ENCODE assay signal across 8 mouse cellular contexts in the genomic region with DNA sequence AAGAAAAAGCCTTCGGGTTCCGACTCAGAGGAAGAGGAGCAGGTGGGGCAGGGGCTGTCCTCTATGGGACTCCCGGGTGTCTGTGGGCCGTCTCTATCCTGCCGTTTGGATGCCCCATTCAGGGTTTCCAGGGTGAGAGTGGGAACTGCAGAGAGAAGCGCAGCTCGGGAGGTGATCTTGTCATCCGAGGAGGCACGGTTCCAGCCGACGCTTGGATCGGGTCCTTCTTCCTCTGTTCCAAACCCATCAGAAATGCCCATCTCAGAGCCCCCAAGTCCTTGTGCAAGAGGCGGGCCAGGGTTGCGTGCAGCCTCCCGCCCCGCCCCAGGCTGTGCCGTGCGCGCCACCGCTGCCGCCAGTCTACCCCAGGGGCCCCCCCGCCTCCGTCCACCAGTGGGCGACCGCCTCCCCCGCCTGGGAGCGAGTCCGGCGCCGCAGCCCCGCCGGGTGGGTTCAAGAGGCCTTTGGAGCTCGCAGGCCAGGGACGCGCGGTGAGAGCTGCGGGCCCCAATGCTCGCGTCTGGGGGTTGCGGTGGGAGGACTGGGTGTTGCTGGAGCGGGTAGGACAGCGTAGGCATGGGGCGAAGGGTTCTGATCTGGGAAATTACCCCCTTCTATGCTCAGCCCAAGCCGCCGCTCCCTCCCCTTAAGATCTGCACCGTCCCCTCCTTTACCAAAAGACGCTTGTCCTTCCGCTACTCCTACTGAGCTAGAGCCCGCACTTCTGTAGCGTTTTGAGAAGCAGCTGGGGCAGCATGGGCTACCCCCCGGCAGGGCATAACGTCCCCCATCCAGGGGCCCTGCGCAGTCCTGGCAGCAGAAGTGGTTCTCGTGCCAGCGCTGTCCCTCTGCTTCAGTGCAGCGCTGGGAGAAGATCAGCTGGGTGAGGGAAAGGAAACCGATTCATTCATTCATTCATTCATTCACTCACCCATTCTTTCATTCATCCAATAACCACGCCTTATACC. TPM values are rescaled to one million over a fixed set of nuclear protein-coding genes. Genes with fewer than 3 reads are reported as not detected.
DNase-seq lines count a peak whose midpoint lies in the region; ATAC-seq and TF ChIP-seq lines count a peak whose summit lies in the region.

Gene Frs3, plus strand, starts transcription at position 423 of the 968 bp plus-strand sequence.

- H3K4me1 ChIP-seq in forebrain, embryonic 10.5 days, result peaks cover 41% of the 10 kb centered on the region
- H3K4me1 ChIP-seq in heart, embryonic 12.5 days (replicated peaks), result peaks cover 15% of the 10 kb centered on the region
- H3K4me1 ChIP-seq in kidney, postnatal 0 days (replicated peaks; ENCODE audit: insufficient read depth, low read length), result peaks cover 9% of the 10 kb centered on the region; the same call in 1 of the 2 replicates
- H3K4me1 ChIP-seq in liver, embryonic 14.5 days (replicated peaks; ENCODE audit: control insufficient read depth in 2 of 2, insufficient read depth in 2 of 2, low read length in 1 of 2), result peaks cover 4 to 9% of the 10 kb centered on the region in 2 experiments; a peak in 2 of 4 replicates
- H3K4me1 ChIP-seq in stomach, embryonic 15.5 days, result peaks cover 12% of the 10 kb centered on the region

- peak within 1 kb of the TSS; percentile 92 for H3K27ac ChIP-seq in forebrain, embryonic 10.5 days
- H3K27ac ChIP-seq in heart, embryonic 12.5 days (ENCODE audit: poor library complexity, severe bottlenecking), result peak within 1 kb of the TSS; percentile 68
- H3K27ac ChIP-seq in kidney, postnatal 0 days, result peak within 1 kb of the TSS; percentile 80
- H3K27ac ChIP-seq in liver, embryonic 14.5 days, result no peak within 1 kb of the TSS
- peak within 1 kb of the TSS; percentile 87 for H3K27ac ChIP-seq in stomach, embryonic 15.5 days

- H3K4me3 ChIP-seq in forebrain, embryonic 10.5 days, result peak within 1 kb of the TSS; percentile 87
- H3K4me3 ChIP-seq in heart, embryonic 12.5 days, result peak within 1 kb of the TSS; percentile 71
- peak within 1 kb of the TSS; percentile 62 for H3K4me3 ChIP-seq in kidney, postnatal 0 days (replicated peaks; ENCODE audit: low read depth, low read length)
- peak within 1 kb of the TSS; percentile 65 to 79 for H3K4me3 ChIP-seq in liver, embryonic 14.5 days (ENCODE audit: insufficient read depth in 1 of 2, low read depth in 2 of 2, low read length in 2 of 2)
- peak within 1 kb of the TSS; percentile 89 for H3K4me3 ChIP-seq in stomach, embryonic 15.5 days (replicated peaks)

- peaks cover 26% of the 10 kb centered on the region for H3K36me3 ChIP-seq in forebrain, embryonic 10.5 days (replicated peaks)
- peaks cover 21% of the 10 kb centered on the region for H3K36me3 ChIP-seq in heart, embryonic 12.5 days
- H3K36me3 ChIP-seq in kidney, postnatal 0 days (ENCODE audit: insufficient read depth, low read length), result 0 out of 2 replicates have a peak, but pooled peaks cover 16% of the 10 kb centered on the region
- peaks cover 5% of the 10 kb centered on the region; the same call in 1 of the 2 replicates for H3K36me3 ChIP-seq in liver, embryonic 14.5 days (replicated peaks; ENCODE audit: control insufficient read depth, insufficient read depth, low read depth)
- peaks cover 22% of the 10 kb centered on the region; the same call in 1 of the 2 replicates for H3K36me3 ChIP-seq in stomach, embryonic 15.5 days

- peak; percentile 77 for ATAC-seq in heart, embryonic 12.5 days (ENCODE audit: insufficient number of reproducible peaks, low FRiP score)
- ATAC-seq in kidney, postnatal 0 days (replicated peaks; ENCODE audit: low FRiP score, low read depth), result peak; percentile 35; the same call in 1 of the 2 replicates
- peak; percentile 54 for ATAC-seq in liver, embryonic 14.5 days (ENCODE audit: insufficient read depth)
- peak; percentile 67 for ATAC-seq in stomach, embryonic 15.5 days (ENCODE audit: insufficient read depth, low FRiP score, low read depth)

- peak within 1 kb of the TSS; percentile 80 for H3K9ac ChIP-seq in heart, embryonic 12.5 days
- H3K9ac ChIP-seq in kidney, postnatal 0 days (ENCODE audit: low read depth, low read length), result peak within 1 kb of the TSS; percentile 70
- peak within 1 kb of the TSS; percentile 72 for H3K9ac ChIP-seq in liver, embryonic 14.5 days (replicated peaks)
- peak within 1 kb of the TSS; percentile 69 for H3K9ac ChIP-seq in stomach, embryonic 15.5 days

- H3K9me3 ChIP-seq in forebrain, embryonic 10.5 days, result no peaks in the 10 kb centered on the region
- H3K9me3 ChIP-seq in heart, embryonic 12.5 days (replicated peaks), result no peaks in the 10 kb centered on the region
- no peaks in the 10 kb centered on the region for H3K9me3 ChIP-seq in kidney, postnatal 0 days (replicated peaks; ENCODE audit: low read length)
- H3K9me3 ChIP-seq in liver, embryonic 14.5 days (ENCODE audit: control insufficient read depth, low read length), result no peaks in the 10 kb centered on the region
- H3K9me3 ChIP-seq in stomach, embryonic 15.5 days, result no peaks in the 10 kb centered on the region

- under 1% methylated on average over 58 of the region's 58 CpGs for WGBS in forebrain, embryonic 10.5 days
- WGBS in heart, embryonic 12.5 days, result 3% methylated on average over 57 of the region's 58 CpGs
- 1% methylated on average over 58 of the region's 58 CpGs for WGBS in kidney, postnatal 0 days
- WGBS in liver, embryonic 14.5 days (ENCODE audit: insufficient replicate concordance), result 1% methylated on average over 58 of the region's 58 CpGs
- WGBS in stomach, embryonic 15.5 days, result 2% methylated on average over 57 of the region's 58 CpGs

- peak; percentile 30 to 36 for DNase-seq in CD8-positive naive resting alpha-beta T cell, adult 2 months (ENCODE audit: low read depth in 2 of 2, low spot score in 2 of 2)
- DNase-seq in brain, adult 2 months (ENCODE audit: low read depth, low spot score), result peak; percentile 87
- DNase-seq in forebrain, embryonic 10.5 days (ENCODE audit: extremely low spot score, low spot score), result peak; percentile 69
- DNase-seq in kidney, postnatal 0 days (ENCODE audit: low spot score), result peak; percentile 74
- DNase-seq in liver, embryonic 14.5 days (ENCODE audit: low read depth in 3 of 3, low spot score in 3 of 3), result peak in 1 of 3 experiments; percentile 34
- DNase-seq in natural killer cell, adult 2 months (ENCODE audit: low spot score in 2 of 2), result peak; percentile 50

- no peak for TF ChIP-seq EP300 in liver, embryonic 14.5 days (IDR thresholded peaks at IDR 0.05; ENCODE audit: low read depth)

- peaks cover 48% of the 10 kb centered on the region for H3K27me3 ChIP-seq in forebrain, embryonic 10.5 days (ENCODE audit: poor library complexity, severe bottlenecking)
- H3K27me3 ChIP-seq in heart, embryonic 12.5 days (replicated peaks), result peaks cover 29% of the 10 kb centered on the region; the same call in 1 of the 2 replicates
- no peaks in the 10 kb centered on the region for H3K27me3 ChIP-seq in kidney, postnatal 0 days (ENCODE audit: insufficient read depth, low read length)
- no peaks in the 10 kb centered on the region for H3K27me3 ChIP-seq in liver, embryonic 14.5 days (ENCODE audit: control insufficient read depth, insufficient read depth, low read length)
- no peaks in the 10 kb centered on the region for H3K27me3 ChIP-seq in stomach, embryonic 15.5 days (replicated peaks)

- peak; percentile 23; the same call in 1 of the 2 replicates for TF ChIP-seq CTCF in kidney, postnatal 0 days (IDR thresholded peaks at IDR 0.05; ENCODE audit: low read depth)
- TF ChIP-seq CTCF in liver, embryonic 14.5 days (IDR thresholded peaks at IDR 0.05; ENCODE audit: low read depth), result no peak

- peak within 1 kb of the TSS; percentile 98 for H3K4me2 ChIP-seq in heart, embryonic 12.5 days
- peak within 1 kb of the TSS; percentile 96 for H3K4me2 ChIP-seq in kidney, postnatal 0 days (ENCODE audit: low read length)
- H3K4me2 ChIP-seq in liver, embryonic 14.5 days (ENCODE audit: low read depth), result peak within 1 kb of the TSS; percentile 78
- H3K4me2 ChIP-seq in stomach, embryonic 15.5 days, result peak within 1 kb of the TSS; percentile 97

RNA-seq across cellular contexts. Expression of gene Frs3, which starts in this region (rescaled TPM):
- 7.5 and 8.6 TPM in 2 replicates for polyA plus RNA-seq in forebrain, embryonic 10.5 days (2016; fragmentation: Nextera tagmentation; extraction: Ambion mirVana)
- 4.6 and 5.1 TPM in 2 replicates for polyA plus RNA-seq in heart, embryonic 12.5 days (2016; fragmentation: Nextera tagmentation; extraction: Ambion mirVana)
- 6.8 and 8.3 TPM in 2 replicates for polyA plus RNA-seq in kidney, postnatal 0 days (2015; fragmentation: Nextera tagmentation; extraction: Ambion mirVana)
- 3.0 and 3.7 TPM in 2 replicates for polyA plus RNA-seq in liver, embryonic 14.5 days (2012; rRNA removed)
- 0.67 and 0.91 TPM in 2 replicates for polyA plus RNA-seq in liver, embryonic 14.5 days (2014; fragmentation: Nextera tagmentation; extraction: Ambion mirVana)
- 4.7 TPM in 2 replicates for polyA plus RNA-seq in stomach, embryonic 15.5 days (2015; fragmentation: Nextera tagmentation; extraction: Ambion mirVana)
